Mouse (Mus musculus): ENCODE measurements around the gene Tceal6.
"Not testable (repeated sequence)": the region's sequence is repeated elsewhere in the genome, so short reads cannot be mapped to it uniquely, and the experiment has no call there.

The Tceal6 gene

DNA sequence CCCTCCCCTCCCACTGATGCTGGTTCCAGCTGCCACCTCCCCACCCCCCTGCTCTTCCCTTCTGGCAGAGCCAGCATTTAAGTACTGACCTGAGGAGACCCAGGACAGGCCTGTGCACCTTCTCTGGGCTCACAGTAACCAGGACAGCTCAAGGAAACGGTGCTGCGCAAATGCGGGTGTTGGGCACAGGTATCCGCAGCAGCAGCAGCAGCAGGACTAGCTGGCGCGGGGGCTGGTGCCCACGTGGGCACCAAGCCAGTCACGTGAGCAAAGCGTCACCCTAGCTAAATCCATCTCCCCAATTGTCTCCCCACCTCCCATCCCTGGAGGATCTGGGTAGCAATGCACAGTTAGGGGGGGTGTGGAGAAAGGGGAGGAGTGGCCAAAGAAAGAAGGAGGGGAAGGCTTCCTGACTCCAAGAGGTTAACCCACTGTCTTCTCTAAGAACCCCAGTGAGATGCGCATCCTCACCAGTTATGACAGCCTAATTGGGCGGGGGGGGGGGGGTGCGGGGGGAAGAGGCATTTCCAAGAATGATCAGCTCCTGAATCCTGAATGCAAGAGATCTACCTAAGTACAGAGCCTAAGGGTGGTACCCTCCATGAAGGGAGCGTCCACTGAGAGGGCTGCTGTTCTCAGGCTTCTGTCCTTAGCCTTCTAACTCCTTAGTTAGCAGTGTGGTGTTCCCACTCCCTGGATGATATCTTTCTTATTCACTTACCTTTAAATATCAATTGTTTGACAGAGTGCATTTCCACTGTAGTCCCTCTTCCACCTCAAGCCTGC lies at the start of gene Tceal6:
TSS of gene Tceal6 (minus strand) at position 252 of the 786 bp plus-strand sequence.
- DNase-seq (ENCODE audit: low spot score in 2 of 2): no peak

DNA sequence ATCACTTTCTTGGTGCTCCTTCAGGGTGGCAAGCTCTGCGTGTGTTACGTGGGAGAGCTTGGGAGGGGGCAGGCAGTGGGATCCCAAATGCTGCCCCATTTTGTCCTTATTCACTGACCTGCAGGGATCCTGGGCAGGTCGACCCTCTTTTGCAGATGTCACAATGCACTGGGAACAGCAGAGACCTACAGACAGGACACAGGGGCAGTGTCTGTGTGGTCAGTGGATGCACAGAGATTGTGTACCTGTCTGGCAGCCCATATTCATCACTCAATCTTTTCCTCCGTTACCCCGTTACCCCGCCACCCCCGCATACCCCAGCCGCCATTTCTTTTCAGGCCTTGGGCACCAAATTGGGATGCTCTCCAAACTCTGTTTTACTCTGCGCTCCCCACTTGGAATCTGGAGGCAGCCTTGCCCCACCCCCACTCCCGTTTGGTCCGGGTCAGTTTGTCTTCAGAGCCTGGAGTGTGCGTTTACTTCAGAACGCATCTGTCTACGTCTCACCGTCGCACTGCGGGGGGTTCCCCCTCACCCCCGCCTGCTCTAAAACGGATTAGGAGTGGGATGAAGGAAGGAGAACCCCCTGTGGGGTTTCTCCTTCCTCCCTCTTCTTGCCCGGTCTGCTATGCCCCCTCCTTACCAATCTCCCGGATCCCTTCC lies 583 bp downstream of the Tceal6 start:
- not testable (repeated sequence) for DNase-seq (ENCODE audit: low spot score in 2 of 2)

DNA sequence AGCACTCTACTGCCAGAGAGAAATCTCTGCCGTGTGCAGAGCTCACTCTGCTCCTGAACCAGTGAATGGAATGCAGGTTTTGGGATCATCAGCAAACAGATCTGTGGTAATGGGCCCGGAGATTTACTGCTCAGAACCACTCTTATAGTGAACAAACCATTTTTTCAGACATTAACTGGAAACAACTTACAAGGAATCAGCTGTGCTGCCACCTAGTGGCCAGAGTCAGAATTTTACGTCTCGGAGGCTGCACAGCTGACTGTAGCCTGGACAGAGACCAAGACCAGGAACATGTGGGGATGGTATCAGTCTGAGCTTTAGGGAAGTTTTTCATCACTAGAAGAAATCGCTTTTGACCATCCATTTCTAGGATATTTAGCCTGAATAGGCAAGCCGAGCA lies 20.6 kb downstream of the Tceal6 start:
- not testable (repeated sequence) for DNase-seq (ENCODE audit: low spot score in 2 of 2)

DNA sequence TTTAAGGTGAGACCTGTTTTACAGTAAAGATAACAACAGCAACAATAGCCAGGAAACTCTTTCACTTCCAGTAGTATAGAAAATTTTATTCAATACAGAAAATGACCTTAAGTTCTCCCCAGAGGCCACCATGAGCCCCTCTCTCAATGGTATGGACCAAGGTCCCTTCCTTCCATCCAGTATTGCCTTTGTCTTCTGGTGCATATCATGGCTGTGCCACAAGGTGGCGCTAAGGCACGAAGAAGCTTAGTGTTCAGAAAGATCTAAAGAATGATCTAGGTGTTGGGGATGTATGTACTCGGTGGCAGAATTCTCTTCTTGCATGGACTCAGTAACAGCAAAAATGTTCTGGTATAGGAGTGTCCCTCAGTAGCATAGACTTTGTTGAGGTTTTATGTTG lies 21.8 kb downstream of the Tceal6 start:
- not testable (repeated sequence) for DNase-seq (ENCODE audit: low spot score in 2 of 2)

DNA sequence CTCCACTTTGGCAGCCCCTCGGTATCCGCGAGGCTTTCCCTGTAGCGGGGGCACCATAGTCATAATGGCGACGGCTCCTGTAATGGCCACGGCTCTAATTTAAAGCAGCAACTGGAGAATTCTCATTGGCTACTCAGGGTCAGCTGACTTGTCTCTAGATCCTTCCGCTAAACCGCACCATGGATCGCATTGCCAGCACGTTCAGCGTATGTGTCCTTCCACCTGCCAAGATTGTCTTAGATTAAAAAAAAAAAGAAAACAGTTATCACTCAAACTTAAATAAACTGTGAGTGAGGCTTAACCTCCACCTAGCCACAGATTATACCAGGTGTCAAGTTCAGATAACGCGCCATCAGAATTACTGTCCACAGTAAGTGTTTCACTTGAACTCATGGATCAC lies 33.0 kb downstream of the Tceal6 start, which contains the start of gene Gm15023:
TSS of gene Gm15023 (minus strand) at position 101 of the 400 bp plus-strand sequence.
- not testable (repeated sequence) for DNase-seq (ENCODE audit: low spot score in 2 of 2)
